Mouse (Mus musculus): ENCODE measurements around the gene Hsd17b14.

DNA sequence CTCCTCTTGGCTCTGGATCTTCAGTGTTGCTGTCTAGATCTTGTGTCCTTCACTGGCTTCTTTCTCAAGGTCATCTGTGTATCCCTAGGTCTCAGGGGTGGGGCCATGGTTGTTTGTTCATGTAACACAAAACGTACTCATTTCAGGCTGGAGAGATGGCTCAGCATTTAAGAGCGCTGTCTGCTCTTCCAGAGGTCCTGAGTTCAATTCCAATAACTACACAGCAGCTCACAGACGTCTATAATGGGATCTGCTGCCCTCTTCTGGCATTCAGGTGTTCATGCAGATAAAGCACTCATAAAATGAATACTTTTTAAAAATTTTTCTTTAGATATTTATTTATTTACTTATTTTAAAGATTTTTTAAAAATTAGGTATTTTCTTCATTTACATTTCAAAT, 36.2 kb downstream of the Hsd17b14 start:
- TF ChIP-seq CTCF (IDR thresholded peaks at IDR 0.05; ENCODE audit: control insufficient read depth, insufficient read depth, low read length) = no peak
- no peak for TF ChIP-seq POLR2A (IDR thresholded peaks at IDR 0.05; ENCODE audit: borderline replicate concordance, control insufficient read depth, low read depth, low read length)

Measured in bone marrow, adult 2 months (tissue).